Comparison of ENCODE assay signal across 11 mouse cellular contexts in the genomic region with DNA sequence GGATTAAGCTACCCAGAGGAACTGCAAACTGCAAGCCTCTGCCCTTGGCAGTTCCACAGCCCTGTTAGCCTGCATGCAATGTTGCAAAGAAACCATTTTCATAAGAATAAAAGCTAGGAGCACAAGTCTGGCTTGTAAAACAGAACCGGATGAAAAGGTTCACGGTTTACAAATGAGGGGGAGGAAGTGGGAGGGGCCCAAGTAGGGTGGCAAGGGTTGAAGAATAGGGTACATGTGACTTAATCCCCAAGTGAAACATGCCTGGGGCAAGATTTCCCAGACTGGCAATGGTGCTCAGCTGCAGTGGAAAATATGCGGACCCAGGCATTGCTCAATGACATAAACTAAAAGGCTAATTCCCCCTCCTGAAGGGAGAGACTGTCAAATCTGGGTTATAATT. TPM values are rescaled to one million over a fixed set of nuclear protein-coding genes. Genes with fewer than 3 reads are reported as not detected.
A peak's percentile ranks its signal among the peaks of the same experiment; 100 is the strongest.
DNase-seq lines count a peak whose midpoint lies in the region; ATAC-seq lines count a peak whose summit lies in the region.
"Had no signal": no experiment of that assay in that cellular context is flagged by ENCODE, and none has a peak within 500 bp of the region (broad histone marks: within the 10 kb centered on the region; RNA-seq: fewer than 3 reads in every experiment).

No protein-coding gene starts in this region.

- 57% methylated on average over 3 of the region's 3 CpGs for WGBS in heart, embryonic 11.5 days (ENCODE audit: insufficient replicate concordance)
- 5% methylated on average over 3 of the region's 3 CpGs for WGBS in forebrain, embryonic 16.5 days
- 24% methylated on average over 3 of the region's 3 CpGs for WGBS in neural tube, embryonic 15.5 days
- WGBS in intestine, embryonic 15.5 days = 27% methylated on average over 3 of the region's 3 CpGs

- no peaks in the 10 kb centered on the region for H3K9me3 ChIP-seq in heart, embryonic 11.5 days (replicated peaks; ENCODE audit: control insufficient read depth, low read length)
- H3K9me3 ChIP-seq in forebrain, embryonic 16.5 days (ENCODE audit: control insufficient read depth, low read length) = no peaks in the 10 kb centered on the region
- H3K9me3 ChIP-seq in neural tube, embryonic 15.5 days (replicated peaks) = no peaks in the 10 kb centered on the region
- no peaks in the 10 kb centered on the region for H3K9me3 ChIP-seq in intestine, embryonic 15.5 days

- no peak for ATAC-seq in heart, embryonic 11.5 days (replicated peaks; ENCODE audit: insufficient number of reproducible peaks, low FRiP score, low TSS enrichment)
- ATAC-seq in forebrain, embryonic 16.5 days = peak; percentile 70
- ATAC-seq in neural tube, embryonic 15.5 days (ENCODE audit: low FRiP score) = peak; percentile 36; the same call in 1 of the 2 replicates
- no peak for ATAC-seq in intestine, embryonic 15.5 days
- ATAC-seq: Patski had no signal

- H3K4me1 ChIP-seq in heart, embryonic 11.5 days (ENCODE audit: control insufficient read depth, insufficient read depth, low read length) = peaks cover 38% of the 10 kb centered on the region
- H3K4me1 ChIP-seq in forebrain, embryonic 16.5 days (replicated peaks; ENCODE audit: control insufficient read depth, insufficient read depth, low read length) = 0 out of 2 replicates have a peak, but pooled peaks cover 5% of the 10 kb centered on the region
- H3K4me1 ChIP-seq in neural tube, embryonic 15.5 days = peaks cover 12% of the 10 kb centered on the region
- H3K4me1 ChIP-seq in intestine, embryonic 15.5 days (replicated peaks) = no peaks in the 10 kb centered on the region
- H3K4me1 ChIP-seq: megakaryocyte, embryonic 14.5 days had no signal

- H3K27ac ChIP-seq in heart, embryonic 11.5 days (ENCODE audit: low read depth, low read length) = peak overlapping the region; percentile 37
- no peak overlapping the region for H3K27ac ChIP-seq in forebrain, embryonic 16.5 days (ENCODE audit: low read length)
- peak overlapping the region; percentile 47; the same call in 1 of the 2 replicates for H3K27ac ChIP-seq in neural tube, embryonic 15.5 days (replicated peaks)
- H3K27ac ChIP-seq in intestine, embryonic 15.5 days = no peak overlapping the region

- no peak overlapping the region for H3K4me2 ChIP-seq in heart, embryonic 11.5 days
- H3K4me2 ChIP-seq in forebrain, embryonic 16.5 days (ENCODE audit: low read length) = no peak overlapping the region
- H3K4me2 ChIP-seq in neural tube, embryonic 15.5 days = no peak overlapping the region
- no peak overlapping the region for H3K4me2 ChIP-seq in intestine, embryonic 15.5 days (replicated peaks)

- no peak overlapping the region for H3K4me3 ChIP-seq in heart, embryonic 11.5 days (ENCODE audit: low read depth, low read length)
- no peak overlapping the region for H3K4me3 ChIP-seq in forebrain, embryonic 16.5 days (replicated peaks; ENCODE audit: low read length)
- H3K4me3 ChIP-seq in neural tube, embryonic 15.5 days (replicated peaks) = no peak overlapping the region
- no peak overlapping the region for H3K4me3 ChIP-seq in intestine, embryonic 15.5 days (replicated peaks)

- H3K27me3 ChIP-seq in heart, embryonic 11.5 days (ENCODE audit: control insufficient read depth, insufficient read depth, low read length) = no peaks in the 10 kb centered on the region
- H3K27me3 ChIP-seq in forebrain, embryonic 16.5 days (replicated peaks; ENCODE audit: control insufficient read depth, insufficient read depth, low read length) = no peaks in the 10 kb centered on the region
- no peaks in the 10 kb centered on the region for H3K27me3 ChIP-seq in neural tube, embryonic 15.5 days (replicated peaks)
- H3K27me3 ChIP-seq in intestine, embryonic 15.5 days (replicated peaks) = no peaks in the 10 kb centered on the region
- H3K27me3 ChIP-seq: megakaryocyte, embryonic 14.5 days had no signal

- no peak for DNase-seq in heart, adult 18-20 months
- peak; percentile 31 for DNase-seq in retina, postnatal 1 day
- no peak for DNase-seq in retina, embryonic 14.5 days (ENCODE audit: low spot score)
- DNase-seq in testis, postnatal 14 days (ENCODE audit: low spot score) = no peak
- DNase-seq: cerebellum, adult 11-12 months had no signal

- H3K9ac ChIP-seq in heart, embryonic 11.5 days (ENCODE audit: low read depth, low read length) = no peak overlapping the region
- H3K9ac ChIP-seq in forebrain, embryonic 16.5 days (replicated peaks; ENCODE audit: low read depth, low read length) = no peak overlapping the region
- H3K9ac ChIP-seq in neural tube, embryonic 15.5 days (replicated peaks) = no peak overlapping the region
- no peak overlapping the region for H3K9ac ChIP-seq in intestine, embryonic 15.5 days

- no peaks in the 10 kb centered on the region for H3K36me3 ChIP-seq in heart, embryonic 11.5 days (ENCODE audit: control insufficient read depth, insufficient read depth, low read length)
- no peaks in the 10 kb centered on the region for H3K36me3 ChIP-seq in forebrain, embryonic 16.5 days (ENCODE audit: control insufficient read depth, insufficient read depth)
- no peaks in the 10 kb centered on the region for H3K36me3 ChIP-seq in neural tube, embryonic 15.5 days
- no peaks in the 10 kb centered on the region for H3K36me3 ChIP-seq in intestine, embryonic 15.5 days

RNA-seq across cellular contexts. Expression of gene Ryr2, which starts 34.6 kb away (rescaled TPM):
- 35.6 and 46.7 TPM in 2 replicates for polyA plus RNA-seq in heart, embryonic 11.5 days (2014; fragmentation: Nextera tagmentation; extraction: Ambion mirVana)
- 1,000 to 10,000 TPM in 1 of 2 experiments, 100 to 1,000 TPM in 1; 887 to 1,008 TPM for total RNA-seq in heart, adult 18-20 months (2021)
- polyA plus RNA-seq in forebrain, embryonic 16.5 days (2015; fragmentation: Nextera tagmentation; extraction: Ambion mirVana) = 0.93 and 2.2 TPM in 2 replicates
- polyA plus RNA-seq in neural tube, embryonic 15.5 days (2015; fragmentation: Nextera tagmentation; extraction: Ambion mirVana) = 4.6 and 7.1 TPM in 2 replicates
- polyA plus RNA-seq in intestine, embryonic 15.5 days (2015; fragmentation: Nextera tagmentation; extraction: Ambion mirVana) = 1.0 and 1.1 TPM in 2 replicates
- polyA plus RNA-seq: Patski had no signal

Comparison
In these comparisons a context has a peak if more than half of its experiments do, and no peak if none do; other contexts are left out.
1. ATAC-seq: peak in forebrain, embryonic 16.5 days (single experiment) and neural tube, embryonic 15.5 days (single experiment); none in heart, embryonic 11.5 days (single experiment) and intestine, embryonic 15.5 days (single experiment).
2. H3K27ac ChIP-seq: peak in heart, embryonic 11.5 days (single experiment) and neural tube, embryonic 15.5 days (single experiment); none in forebrain, embryonic 16.5 days (single experiment) and intestine, embryonic 15.5 days (single experiment).